Mouse (Mus musculus) urinary bladder, postnatal 14 days (tissue): ENCODE data around the gene Gm9999.

Experiments
- DNase-seq: peaks from one replicate; pipeline ENCODE4 v3.0.0; 2021; ENCODE audit warnings: low spot score

Gm9999 gene

DNA sequence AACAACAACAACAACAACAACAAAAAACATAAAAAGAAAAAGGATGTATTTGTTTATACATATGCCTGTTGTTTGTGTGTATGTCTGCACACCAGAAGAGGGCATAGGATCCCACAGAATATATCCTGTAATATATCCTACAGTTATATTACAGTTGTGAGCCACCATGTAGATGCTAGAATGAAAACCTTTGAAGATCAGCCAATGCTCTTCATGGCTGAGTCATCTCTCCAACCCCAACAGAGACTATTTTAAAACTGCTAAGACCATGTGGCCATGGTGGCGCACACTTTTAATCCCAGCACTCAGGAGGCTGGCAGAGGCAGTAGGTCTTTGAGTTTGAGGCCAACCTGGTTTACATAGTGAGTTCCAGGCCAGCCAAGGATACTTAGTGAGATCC is 44.1 kb downstream of the Gm9999 start:
- DNase-seq, result no peak

DNA sequence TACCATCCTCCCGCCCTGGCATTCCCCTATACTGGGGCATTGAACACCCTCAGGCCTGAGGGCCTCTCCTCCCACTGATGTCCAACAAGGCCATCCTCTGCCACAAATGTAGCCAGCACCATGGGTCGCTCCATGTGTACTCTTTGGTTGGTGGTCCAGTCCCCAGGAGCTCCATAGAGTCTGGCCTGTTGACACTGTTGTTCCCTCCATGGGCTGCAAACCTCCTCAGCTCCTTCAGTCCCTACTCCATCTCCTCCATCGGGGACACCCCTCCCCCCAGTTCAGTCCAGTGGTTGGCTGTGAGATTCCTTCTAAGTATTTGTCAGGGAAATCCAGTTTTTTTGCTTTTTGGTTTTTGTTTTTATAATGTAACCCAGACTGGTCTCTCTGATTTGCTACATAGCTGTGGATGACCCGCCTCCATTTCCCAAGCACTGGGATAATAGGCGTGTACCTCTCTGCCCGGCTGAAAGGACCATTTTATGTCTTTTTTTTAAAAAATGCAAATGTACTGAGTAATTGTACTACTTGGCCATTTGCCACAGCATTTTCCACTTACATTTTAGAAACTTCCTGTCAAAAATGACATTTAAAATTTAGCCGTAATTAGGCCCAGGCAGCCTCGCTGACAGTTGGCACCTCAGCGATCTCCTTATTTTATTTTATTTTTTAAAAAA is 47.3 kb downstream of the Gm9999 start:
- DNase-seq, result no peak

DNA sequence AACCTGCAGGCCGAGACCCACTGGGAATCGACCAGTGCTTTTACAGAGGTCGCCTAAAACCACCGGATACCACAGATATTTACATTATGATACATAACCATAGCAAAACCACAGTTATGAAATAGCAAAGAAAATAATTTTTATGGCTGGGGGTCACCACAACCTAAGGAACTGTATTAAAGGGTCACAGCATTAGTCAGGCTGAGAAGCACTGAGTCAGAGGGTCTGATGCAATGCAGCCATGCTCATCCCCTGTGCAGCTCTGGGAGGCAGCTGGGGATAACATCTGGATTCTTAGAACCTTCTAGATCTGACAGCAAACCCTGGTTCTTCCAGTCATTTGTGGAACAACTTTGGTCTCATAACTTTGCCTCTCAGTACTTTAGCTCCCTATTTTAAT is 48.0 kb downstream of the Gm9999 start:
- no peak for DNase-seq

DNA sequence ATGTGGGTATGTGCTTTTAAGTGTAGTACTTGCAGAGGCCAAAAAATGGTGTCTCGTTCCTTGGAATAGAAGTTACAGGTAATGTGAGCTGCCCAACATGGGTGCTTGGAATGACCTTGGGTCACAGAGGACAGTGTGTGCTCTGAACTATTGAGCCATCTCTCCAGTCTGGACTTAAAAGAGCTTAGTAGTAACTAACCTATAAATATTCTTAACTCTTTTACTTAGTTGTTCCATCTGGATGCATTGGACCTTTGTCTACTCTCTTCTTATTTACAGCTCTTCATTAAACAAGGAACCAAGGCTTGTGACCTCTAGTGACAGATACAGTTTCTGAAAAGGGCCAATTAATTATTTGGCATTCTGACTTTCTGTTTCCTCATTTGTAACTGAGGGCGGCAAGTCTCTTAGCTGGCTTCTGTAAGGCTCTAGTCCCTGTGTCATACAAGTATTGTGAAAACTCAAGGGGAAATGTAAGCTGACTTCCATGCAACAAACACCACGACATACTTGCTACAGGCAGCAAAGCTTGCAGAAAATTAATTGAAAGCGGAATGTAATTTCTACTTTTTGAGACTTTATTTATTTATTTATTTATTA is 51.5 kb downstream of the Gm9999 start:
- DNase-seq, result no peak

DNA sequence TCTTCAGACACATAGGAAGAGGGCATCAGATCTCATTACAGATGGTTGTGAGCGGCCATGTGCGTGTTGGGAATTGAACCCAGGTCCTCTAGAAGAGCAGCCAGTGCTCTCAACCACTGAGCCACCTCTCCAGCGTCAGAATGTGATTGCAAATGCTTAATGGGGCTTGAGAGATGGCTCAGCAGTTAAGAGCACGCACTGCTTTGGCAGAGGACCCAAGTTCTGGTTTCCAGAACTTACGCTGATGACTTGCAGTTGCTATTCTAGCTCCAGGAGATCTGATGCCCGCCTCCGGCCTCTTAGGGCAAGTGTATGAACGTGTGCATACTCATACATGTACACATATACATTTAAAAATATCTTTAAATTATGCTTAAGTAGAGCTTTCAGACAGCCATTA is 52.0 kb downstream of the Gm9999 start:
- no peak for DNase-seq
